Mouse (Mus musculus): ENCODE results near the gene Dysf.

Gene Dysf

DNA sequence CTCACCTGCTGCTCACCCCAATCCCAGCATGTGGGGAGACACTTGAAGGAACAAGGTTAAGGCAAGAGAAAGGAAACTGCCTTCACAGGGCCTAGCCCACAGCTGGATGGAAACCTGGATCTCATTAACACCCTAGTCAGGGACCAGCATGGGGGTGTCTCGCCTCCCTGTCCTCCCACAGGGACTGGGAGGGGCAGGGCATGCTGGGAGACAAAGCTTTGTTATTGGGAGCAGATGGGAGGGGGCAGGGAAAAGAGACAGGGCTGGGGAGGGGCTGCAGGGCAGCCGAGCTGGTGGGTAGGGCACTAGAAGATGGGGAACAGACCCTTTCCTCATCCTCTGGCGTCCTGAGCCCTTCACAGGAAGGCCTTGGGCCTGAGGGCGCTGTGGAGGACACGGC, 220.4 kb downstream of the Dysf start:
- no peak for DNase-seq (ENCODE audit: low read depth, low spot score)

DNA sequence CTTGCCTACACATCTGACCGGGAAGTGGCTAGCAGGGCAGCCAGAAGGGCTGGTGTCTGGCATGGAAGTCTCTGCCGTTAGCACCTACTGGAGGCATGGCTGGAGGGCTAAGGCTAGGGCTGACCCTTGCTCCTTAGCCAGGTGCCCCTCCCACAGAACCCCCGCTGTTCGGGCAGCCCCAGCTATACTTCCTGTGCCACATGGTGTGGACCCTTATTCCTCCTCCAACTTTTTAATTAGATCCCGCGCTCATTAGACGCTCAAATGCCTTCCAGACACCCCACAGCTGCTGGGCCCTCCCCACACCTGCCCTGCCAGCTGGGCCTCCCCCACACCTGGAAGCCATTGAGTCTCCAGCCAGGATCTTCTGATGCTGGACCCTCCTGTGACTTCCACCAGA, 221.3 kb downstream of the Dysf start:
- no peak for DNase-seq (ENCODE audit: low read depth, low spot score)

DNA sequence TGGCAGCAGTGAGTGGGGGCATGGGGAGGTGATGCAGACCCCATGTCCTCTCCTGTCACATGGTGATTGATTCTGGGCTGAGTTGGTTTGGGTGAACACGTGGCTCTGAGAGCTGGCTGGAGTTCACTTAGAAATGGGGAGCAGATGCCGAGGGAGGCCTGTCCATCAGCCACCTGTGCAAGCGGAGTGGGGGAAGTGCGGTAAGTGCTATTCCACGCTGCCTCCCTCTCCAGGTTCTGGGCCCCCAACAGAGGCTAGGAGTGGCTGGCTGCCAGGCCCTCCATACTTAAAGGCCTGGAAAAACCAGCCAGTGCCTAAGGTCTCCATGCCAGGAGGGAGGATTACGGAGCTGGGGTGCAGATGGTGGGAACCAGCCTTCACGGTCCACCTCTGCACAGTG, 222.7 kb downstream of the Dysf start:
- no peak for DNase-seq (ENCODE audit: low read depth, low spot score)

DNA sequence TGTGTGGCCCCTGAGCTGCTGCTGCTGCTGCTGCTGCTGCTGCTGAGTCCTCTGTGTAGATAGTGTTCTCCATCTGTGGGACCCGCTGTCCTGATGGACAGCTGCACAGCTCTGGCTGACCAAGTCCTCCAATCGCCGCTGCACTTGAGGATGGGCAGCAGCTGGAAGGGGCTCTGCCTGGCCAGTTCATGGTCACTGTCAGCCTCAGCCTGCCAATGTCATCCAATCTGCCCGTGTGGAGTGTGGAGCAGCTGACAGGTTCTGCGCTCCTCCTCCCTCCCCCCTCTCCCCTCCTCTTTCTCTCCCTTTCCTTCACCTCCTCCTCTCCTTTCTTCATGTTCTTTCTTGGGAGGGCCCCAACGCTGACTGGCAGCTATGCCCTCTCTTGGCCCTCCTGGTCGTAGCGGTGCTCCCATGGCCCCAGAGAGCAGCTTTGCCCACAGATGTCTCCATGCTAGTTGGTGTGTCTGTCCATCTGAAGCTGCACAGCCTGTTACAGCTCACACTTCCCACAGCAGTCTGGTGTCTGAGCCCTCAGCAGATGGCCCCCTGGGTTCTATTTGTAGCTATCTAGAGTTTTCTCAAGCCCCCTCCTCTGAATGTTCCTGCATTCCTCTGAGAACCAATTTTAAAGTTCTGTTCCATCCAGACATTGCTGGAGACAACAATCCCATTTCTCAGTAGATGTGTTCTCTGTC, 223.8 kb downstream of the Dysf start:
- no peak for DNase-seq (ENCODE audit: low read depth, low spot score)

DNA sequence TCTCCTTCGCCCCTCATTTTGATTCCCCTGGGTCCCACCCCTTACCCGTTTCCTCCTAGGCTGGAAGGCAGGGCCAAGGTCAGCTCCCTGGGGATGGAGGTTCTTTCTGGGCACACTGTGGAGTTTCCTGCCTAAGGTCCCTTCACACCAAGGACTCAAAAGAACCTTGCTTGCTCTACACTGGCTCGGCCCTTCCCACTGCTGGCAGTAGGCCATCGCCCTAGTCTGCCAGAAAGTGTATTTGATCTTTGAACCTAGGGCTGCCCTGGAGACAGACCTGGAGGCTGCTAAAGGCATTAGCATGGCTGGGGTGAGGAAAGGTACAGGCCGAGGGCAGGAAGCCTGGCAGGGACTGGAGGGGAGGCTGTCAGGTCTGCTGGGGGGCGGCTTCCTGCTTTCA, 225.4 kb downstream of the Dysf start:
- no peak for DNase-seq (ENCODE audit: low read depth, low spot score)

DNA sequence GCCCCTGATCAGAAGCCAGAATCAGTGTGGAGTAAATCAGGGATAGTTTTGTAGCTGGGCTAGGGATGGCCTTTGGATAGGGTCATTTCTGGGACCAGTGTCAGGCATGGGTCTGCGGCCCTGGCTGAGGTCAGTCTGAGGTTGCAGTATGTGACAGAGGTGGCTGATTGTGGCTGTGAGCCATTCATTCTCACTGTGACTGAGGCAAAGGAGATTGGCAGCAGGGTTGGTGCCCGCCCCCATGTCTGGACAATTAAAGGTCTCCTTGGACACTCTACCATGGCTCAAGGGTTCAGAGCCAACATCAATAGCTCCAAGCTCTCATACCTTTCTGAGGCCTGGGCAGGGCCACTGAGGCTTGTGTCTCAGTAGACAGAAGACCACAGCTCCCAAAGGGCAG, 227.0 kb downstream of the Dysf start:
- DNase-seq (ENCODE audit: low read depth, low spot score): no peak

DNA sequence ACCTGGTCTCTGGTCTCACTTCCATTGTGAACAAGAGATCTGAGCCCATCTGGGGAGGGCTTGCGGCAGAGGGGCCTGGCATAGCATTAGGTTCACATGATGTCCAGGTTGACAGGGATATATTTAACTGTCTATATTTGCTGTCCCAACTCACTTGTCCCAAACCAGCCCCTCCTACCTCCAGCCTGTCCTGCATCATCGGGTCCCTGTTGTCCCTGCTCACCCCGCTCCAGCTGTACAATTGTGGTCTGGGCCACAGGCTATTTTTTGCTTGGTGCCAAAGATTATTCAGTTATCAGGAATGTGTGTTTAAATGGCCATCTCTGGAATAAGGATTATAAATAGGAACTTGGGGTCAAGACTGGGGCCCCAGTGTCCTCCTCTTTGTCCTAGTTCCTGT, 235.0 kb downstream of the Dysf start:
- no peak for DNase-seq (ENCODE audit: low read depth, low spot score)

DNA sequence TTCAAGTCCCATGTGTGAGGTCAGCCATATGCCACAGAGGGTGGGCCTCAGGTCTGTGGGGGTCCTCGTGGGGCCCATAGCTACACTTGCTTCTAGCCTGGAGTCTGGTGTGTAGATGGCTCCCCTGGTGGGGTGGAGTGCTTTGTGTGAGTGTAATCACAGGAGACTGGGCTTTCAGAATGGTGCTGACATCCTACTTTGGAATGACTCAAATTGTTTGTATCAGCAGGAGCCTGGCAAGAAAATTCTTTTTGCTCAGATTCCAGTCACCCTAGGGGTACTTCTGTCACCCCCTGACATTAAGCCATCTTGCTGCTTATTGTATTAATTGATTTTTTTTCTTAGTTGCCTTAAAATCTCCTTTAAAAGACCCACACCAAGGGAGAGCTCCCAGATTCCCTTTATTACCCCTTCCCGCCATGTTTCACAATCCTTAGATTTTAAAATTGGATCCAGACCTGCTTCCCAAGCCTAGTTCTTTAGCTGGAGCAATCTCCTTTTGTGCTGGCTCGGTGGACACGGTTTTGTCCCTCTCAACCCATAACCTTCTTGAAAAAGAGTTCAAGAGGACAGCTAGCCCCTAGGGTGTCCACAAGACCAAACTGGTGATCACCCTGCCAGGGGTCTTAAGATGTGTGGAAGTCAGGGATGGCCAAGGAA, 237.8 kb downstream of the Dysf start:
- no peak for DNase-seq (ENCODE audit: low read depth, low spot score)

DNA sequence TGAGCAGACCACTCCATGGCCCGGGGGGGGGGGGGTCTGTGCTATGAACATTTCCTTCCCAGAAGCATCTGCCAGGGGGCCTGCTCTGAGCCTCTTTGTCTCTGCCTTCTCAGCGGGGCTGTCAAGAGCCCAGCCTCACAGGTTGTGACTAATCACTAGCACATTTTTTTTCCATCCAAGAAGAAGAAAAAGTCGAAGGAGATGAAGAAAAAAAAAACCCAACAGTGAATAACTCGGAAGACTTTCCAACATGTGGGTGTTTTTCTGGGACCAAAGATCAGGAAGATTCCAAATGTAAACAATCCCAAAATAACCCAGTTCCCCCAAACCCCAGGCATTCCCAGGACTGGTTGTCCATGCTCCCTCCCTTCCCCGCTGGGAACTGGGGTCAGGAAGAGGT, 238.6 kb downstream of the Dysf start:
- DNase-seq (ENCODE audit: low read depth, low spot score): no peak

All from brain, embryonic 18.5 days (tissue).